ENCODE assay signal across 8 mouse cellular contexts in genomic region chr10:54074609-54075421, GRCm38 (mm10). TPM values are rescaled to one million over a fixed set of nuclear protein-coding genes. Genes with fewer than 3 reads are reported as not detected.
DNase-seq lines count a peak whose midpoint lies in the region; ATAC-seq and TF ChIP-seq lines count a peak whose summit lies in the region.

No protein-coding gene starts in this region.

- ATAC-seq in forebrain, embryonic 16.5 days: peak; percentile 52
- ATAC-seq in hindbrain, embryonic 16.5 days: peak; percentile 62

- no peaks in the 10 kb centered on the region for H3K36me3 ChIP-seq in forebrain, embryonic 16.5 days (ENCODE audit: control insufficient read depth, insufficient read depth)
- no peaks in the 10 kb centered on the region for H3K36me3 ChIP-seq in hindbrain, embryonic 16.5 days (ENCODE audit: control insufficient read depth, insufficient read depth, low read length)

- WGBS in forebrain, embryonic 16.5 days: under 1% methylated on average over 73 of the region's 73 CpGs
- WGBS in hindbrain, embryonic 16.5 days: under 1% methylated on average over 67 of the region's 73 CpGs
- WGBS in lung, adult 2 months: under 1% methylated on average over 73 of the region's 73 CpGs

- peaks cover 7% of the 10 kb centered on the region; the same call in 1 of the 2 replicates for H3K4me1 ChIP-seq in brown adipose tissue, adult 24 weeks (ENCODE audit: control insufficient read depth, insufficient read depth, insufficient read length, low read length)
- peaks cover 15% of the 10 kb centered on the region for H3K4me1 ChIP-seq in forebrain, embryonic 16.5 days (replicated peaks; ENCODE audit: control insufficient read depth, insufficient read depth, low read length)
- H3K4me1 ChIP-seq in hindbrain, embryonic 16.5 days (ENCODE audit: control insufficient read depth, insufficient read depth, low read depth, low read length): peaks cover 5% of the 10 kb centered on the region
- H3K4me1 ChIP-seq in lung, adult 2 months (ENCODE audit: control insufficient read depth, insufficient read depth, low read length): peaks cover 7% of the 10 kb centered on the region

- H3K9ac ChIP-seq in forebrain, embryonic 16.5 days (replicated peaks; ENCODE audit: low read depth, low read length): peak overlapping the region; percentile 74
- peak overlapping the region; percentile 79 for H3K9ac ChIP-seq in hindbrain, embryonic 16.5 days (ENCODE audit: low read depth, low read length)

- no peak for TF ChIP-seq CTCF in lung, adult 2 months (IDR thresholded peaks at IDR 0.05; ENCODE audit: insufficient read depth, low read length)

- no peak for TF ChIP-seq POLR2A in lung, adult 2 months (IDR thresholded peaks at IDR 0.05; ENCODE audit: borderline replicate concordance, extremely low read depth, low read depth, low read length)

- H3K27ac ChIP-seq in brown adipose tissue, adult 24 weeks (replicated peaks; ENCODE audit: low read depth, low read length): no peak overlapping the region
- H3K27ac ChIP-seq in forebrain, embryonic 16.5 days (ENCODE audit: low read length): no peak overlapping the region
- peak overlapping the region; percentile 59 for H3K27ac ChIP-seq in hindbrain, embryonic 16.5 days (ENCODE audit: low read depth, low read length)

- H3K9me3 ChIP-seq in forebrain, embryonic 16.5 days (ENCODE audit: control insufficient read depth, low read length): no peaks in the 10 kb centered on the region
- no peaks in the 10 kb centered on the region for H3K9me3 ChIP-seq in hindbrain, embryonic 16.5 days (ENCODE audit: control insufficient read depth, low read length)

- H3K4me2 ChIP-seq in forebrain, embryonic 16.5 days (ENCODE audit: low read length): peak overlapping the region; percentile 100
- peak overlapping the region; percentile 99 for H3K4me2 ChIP-seq in hindbrain, embryonic 16.5 days (ENCODE audit: low read length)

- peak overlapping the region; percentile 88 for H3K4me3 ChIP-seq in brown adipose tissue, adult 24 weeks (ENCODE audit: insufficient read depth, low read depth, low read length)
- H3K4me3 ChIP-seq in forebrain, embryonic 16.5 days (replicated peaks; ENCODE audit: low read length): peak overlapping the region; percentile 81
- peak overlapping the region; percentile 88 for H3K4me3 ChIP-seq in hindbrain, embryonic 16.5 days (ENCODE audit: low read length)
- peak overlapping the region; percentile 80 for H3K4me3 ChIP-seq in lung, adult 2 months (replicated peaks; ENCODE audit: extremely low read depth, low read depth, low read length)

- DNase-seq in layer of hippocampus, postnatal 25 days (ENCODE audit: extremely low spot score in 1 of 2, low spot score in 1 of 2): peak; percentile 22 to 42
- no peak for DNase-seq in layer of hippocampus, adult 9-11 months
- DNase-seq in lung, adult 2 months: peak; percentile 50
- DNase-seq in ovary, adult 18-20 months (ENCODE audit: low spot score): peak; percentile 9
- DNase-seq in thymus, postnatal 36 days: peak; percentile 69 to 72

- peaks cover 11% of the 10 kb centered on the region; the same call in 1 of the 2 replicates for H3K27me3 ChIP-seq in forebrain, embryonic 16.5 days (replicated peaks; ENCODE audit: control insufficient read depth, insufficient read depth, low read length)
- no peaks in the 10 kb centered on the region for H3K27me3 ChIP-seq in hindbrain, embryonic 16.5 days (replicated peaks; ENCODE audit: control insufficient read depth, insufficient read depth, low read length)

RNA-seq across cellular contexts. Expression of gene Man1a, which starts 1.6 kb away (rescaled TPM):
- 10 to 100 TPM; 66.4 to 76.6 TPM for total RNA-seq in layer of hippocampus, postnatal 25 days (2021)
- polyA plus RNA-seq in brown adipose tissue, adult 24 weeks (2012; ENCODE audit: insufficient read depth, insufficient read length, missing spikeins): 7.7 and 9.8 TPM in 2 replicates
- polyA plus RNA-seq in forebrain, embryonic 16.5 days (2015; fragmentation: Nextera tagmentation; extraction: Ambion mirVana): 3.2 and 3.8 TPM in 2 replicates
- polyA plus RNA-seq in hindbrain, embryonic 16.5 days (2015; fragmentation: Nextera tagmentation; extraction: Ambion mirVana): 4.1 and 4.2 TPM in 2 replicates
- 13.2 and 15.1 TPM in 2 replicates for polyA plus RNA-seq in lung, adult 2 months (2012; rRNA removed)
